Mouse (Mus musculus) T-helper 2 cell (primary cell): Measurements from ENCODE around the gene Nrxn1.

Experiments used
- in situ Hi-C: fragments of 300-600 bp; cut with MboI, MseI; formaldehyde crosslinking; loops from one replicate; pipeline ENCODE4 v1.15.1; 2025; ENCODE audit warnings: high pct_unique_total_duplicates

The Nrxn1 gene

DNA sequence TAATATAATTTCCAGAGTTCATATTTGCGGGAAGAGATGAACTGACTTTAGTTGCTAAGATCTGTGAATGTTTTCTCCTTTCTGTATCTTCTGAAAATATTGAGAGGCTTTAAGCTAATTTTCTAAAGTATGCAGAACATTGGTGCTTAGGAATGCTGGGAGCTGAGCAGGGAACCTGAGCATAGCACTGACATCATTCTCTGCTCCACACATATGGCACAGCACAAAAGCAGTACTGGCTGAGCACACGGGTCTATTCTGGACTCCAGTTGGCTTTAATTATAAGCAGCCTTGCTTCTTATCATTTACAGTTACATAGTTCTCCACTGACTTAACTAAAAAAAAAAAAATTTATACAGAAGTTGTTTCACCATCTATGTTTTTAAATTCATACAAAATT, 641.5 kb downstream of the Nrxn1 start:
- in situ Hi-C loops = no loop called here

DNA sequence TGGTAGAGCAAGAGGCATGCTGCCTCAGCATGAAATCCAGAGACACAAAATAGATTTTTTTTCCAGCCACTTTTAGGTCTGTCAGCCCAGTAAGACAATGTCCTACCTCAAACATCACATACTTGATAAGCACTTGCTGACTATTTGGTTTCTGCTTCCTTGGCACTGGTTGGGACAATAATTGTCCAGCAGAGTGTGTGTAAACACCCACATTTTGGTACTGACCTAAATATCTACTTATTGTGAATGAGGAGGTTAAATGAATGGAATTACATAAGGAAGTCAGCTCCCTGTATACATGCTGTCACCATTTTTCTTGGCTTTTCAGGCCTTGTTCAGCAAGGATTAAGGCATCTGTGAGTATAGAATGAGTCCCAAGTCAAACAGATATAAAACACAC, 649.8 kb downstream of the Nrxn1 start:
- in situ Hi-C loops = no loop called here

DNA sequence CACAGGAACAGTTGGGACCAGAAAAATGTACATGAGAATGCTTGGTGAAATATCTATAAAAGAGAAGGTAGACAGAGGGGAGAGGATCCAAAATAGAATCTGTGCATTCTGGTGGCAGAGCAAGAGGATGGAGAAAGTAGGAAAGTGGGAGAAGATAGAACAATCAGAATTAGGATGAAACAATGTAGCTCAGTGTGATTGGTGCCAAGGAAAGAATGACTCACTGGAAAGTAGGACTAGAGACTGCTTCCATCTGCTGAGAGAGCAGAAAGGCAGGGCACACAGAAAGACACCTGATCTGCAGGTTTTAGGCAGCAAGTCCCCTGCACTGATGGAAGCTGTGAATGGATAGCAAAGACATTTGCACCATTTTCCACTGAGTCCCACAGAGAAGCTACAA, 657.0 kb downstream of the Nrxn1 start:
- in situ Hi-C loops = no loop called here

DNA sequence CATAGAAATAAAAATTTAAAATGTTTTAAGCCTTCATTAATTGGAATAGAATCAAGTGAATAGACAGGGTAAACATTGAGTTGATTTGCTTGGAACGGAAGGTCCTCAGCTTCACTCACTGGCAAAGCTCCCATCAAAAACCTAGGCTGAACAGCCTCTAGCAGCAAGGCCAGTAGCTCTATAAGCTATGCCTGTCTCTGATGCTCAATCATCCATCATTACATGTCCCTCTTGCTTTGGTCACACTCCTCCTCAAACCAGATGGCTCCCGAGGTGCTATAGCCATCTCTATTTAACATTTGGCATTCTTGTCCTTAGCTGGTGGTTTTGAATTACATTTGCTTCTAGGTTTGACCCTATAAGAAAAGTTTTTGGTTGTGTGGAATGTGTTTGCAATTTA, 657.5 kb downstream of the Nrxn1 start:
- in situ Hi-C loops = no loop called here

DNA sequence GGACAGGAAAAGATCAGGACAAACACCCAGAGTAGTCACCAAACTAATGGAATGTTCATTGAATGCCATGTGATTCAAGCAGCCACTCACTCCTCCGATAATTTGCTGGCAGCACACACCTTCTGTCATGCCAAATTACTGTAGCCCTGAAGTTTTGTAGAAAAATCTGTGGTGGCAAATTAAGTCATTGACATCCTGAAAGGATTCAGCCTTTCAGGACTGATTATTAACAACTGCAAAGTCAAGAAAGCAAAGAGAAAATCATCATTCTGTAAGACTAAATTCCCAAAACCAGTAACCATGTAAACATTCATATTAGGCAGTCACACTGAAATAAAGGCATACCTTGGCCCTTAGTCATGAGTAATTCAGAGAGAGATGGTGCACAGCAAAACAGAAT, 662.7 kb downstream of the Nrxn1 start:
- in situ Hi-C loops = no loop called here

DNA sequence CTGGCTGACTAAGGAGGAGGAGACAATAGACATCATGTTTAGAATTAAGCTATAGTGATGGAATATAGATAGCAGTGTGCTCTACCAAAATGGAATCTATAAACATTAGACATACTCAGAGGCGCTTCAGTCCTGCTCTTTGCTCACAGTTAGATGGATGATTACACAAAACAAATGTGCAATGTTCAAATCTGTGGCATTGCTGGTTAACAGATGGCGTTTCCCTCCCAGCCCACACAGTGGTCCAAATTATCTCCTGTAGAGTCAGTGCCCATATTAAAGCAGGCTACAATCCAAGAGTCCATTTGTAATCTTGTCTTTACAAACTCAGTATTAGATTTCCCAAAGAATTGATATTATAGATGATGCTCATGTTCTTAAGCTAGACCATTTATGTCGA, 666.9 kb downstream of the Nrxn1 start:
- in situ Hi-C loops = no loop called here

DNA sequence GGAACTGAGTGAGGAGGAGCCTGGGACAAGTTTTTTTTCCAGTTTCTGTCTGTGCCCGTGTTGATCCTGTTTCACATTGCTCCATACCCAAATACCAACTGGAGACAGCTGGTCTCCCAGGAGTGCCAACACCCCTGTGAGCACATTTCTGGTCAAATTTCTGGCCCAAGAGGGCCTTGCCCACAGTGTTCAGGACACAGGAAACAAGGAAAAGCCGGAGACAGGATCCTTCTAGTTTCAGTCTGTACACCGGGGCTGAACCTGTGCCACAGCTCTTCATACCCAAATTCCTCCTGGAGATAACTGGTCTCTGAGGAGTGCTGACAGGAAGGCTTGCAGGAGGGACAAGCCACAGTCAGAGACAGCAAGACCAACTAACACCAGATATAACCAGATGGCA, 670.3 kb downstream of the Nrxn1 start:
- in situ Hi-C loops = no loop called here

DNA sequence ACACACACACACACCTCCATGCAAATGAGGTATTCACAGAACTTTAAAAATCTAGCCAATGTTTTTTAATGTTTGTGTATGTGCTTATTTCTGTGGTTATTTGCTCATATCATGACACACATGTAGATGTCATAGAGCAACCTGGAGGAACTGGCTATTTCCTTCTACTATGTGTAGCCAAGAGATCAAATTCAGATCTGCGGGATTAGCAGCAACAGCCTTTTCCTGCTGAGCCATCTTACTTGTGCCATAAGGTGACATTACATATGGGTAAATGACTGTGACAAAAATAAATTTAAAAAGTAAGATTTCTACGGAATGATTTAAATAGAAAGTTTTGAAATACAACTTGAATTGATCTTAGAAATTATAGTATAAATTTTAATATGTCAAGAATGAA, 672.1 kb downstream of the Nrxn1 start:
- in situ Hi-C loops = no loop called here

DNA sequence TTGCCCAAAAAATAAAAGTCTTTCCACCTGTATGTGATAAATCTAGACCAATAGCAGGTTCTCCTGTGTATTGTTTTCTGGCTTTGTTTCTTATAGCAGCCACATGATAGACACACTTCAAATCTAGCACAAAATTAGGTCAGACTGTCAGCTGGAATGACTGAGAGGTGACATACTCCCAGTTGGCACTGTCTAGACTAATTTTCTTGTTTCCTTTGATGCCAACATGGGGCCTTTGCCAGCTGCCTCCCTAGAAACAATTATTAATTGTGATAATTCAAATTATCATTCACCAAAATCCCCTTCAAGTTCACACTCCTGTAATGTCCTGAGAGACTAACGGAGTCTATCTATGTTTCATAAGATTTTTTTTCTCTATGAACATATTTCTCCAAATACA, 673.3 kb downstream of the Nrxn1 start:
- in situ Hi-C loops = no loop called here

DNA sequence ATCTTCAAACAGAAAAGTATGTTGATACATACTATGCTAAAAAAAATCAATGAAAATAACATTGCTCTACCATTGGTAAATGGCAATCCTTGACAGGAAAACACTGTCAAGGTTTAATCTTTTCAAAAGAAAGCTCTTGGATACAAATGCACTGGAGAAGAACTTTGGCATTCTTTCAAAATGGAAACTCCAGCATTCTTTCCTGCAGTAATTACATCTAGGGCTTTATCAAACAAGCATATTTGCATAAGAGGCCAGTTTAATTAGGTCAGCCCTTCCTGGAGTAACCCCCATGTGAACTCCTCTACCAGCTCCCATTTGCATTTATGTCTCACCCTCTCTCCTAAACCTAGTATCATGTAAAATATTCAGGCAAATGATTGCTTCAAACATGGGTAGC, 696.5 kb downstream of the Nrxn1 start:
- in situ Hi-C loops = no loop called here

DNA sequence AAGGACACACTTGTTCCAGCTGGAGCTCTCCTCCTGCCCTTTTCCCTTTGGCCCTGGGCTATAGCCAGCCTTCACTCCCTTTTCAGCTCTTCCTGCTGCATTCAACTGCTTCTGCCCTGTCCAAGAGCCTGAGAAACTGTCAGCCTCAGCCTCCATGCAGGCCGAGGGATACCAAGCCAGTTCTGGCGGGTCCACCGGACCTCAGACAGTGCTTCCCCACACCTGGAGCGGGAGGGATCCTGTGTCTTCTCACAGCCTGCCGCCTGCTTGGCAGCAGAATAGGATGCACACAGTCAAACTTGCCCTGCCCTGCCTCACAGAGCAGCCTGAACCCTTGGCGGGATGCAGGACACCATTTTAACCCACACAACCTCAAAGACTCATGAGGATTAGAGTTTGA, 698.3 kb downstream of the Nrxn1 start:
- in situ Hi-C loops = no loop called here

DNA sequence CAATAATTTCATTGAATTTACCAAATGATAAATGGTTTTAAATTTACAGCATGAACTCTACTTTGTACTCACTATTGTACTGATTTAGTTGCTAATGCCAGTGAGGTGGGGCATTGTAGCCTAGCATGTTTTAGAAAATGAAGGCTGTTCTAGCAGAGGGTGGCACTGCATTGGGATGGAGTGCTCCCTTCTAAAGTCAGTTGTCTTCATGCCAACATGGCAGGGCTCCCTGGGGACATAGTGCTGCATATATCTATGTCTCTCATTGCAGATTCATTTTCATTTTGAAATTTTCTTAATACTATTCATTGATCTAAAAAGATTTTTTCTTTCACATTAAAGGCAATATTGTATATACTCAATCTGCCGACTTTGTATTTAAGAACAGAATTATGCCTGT, 700.1 kb downstream of the Nrxn1 start:
- in situ Hi-C loops = no loop called here

DNA sequence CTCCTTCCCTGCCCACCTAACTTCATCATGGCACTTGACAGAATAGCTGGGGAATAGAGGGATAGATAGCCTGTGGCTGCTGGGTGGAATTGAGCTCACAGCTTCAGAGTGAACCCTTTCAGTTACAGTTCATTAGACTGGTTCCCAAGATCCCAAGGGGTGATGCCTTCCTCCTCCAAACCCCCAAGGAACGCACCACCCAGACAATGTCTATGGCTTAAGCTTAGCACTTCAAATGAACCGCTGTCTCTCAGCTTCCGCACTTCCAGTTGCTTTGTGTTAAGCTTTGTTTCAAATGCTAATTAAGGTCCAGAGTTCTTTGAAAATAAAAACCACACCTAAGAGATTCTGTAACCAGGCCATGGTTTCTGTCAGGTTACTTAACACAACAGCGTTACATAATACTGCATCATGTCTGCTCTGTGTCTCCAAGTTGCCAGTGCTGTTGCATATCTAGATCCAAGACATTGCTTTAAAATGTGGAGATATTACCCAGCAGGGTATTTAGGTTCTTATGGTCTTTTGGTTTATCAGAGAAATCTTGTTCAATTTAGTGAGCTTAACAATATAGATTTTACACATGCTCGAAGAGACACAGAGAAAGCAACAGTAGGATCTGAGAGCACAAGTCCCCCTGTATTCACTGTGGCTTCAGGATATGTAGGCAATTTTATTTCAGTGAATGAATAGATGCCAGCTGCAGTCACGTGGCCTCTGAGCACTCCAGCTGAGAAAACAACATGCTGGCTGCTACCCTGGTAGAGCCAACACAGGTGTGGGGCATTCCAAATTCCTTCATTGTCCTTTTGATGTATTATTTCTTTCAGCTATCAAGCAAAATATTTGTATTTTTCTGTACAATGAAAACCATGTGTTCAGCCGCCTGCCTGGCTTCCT, 702.3 kb downstream of the Nrxn1 start:
- in situ Hi-C loops = no loop called here

DNA sequence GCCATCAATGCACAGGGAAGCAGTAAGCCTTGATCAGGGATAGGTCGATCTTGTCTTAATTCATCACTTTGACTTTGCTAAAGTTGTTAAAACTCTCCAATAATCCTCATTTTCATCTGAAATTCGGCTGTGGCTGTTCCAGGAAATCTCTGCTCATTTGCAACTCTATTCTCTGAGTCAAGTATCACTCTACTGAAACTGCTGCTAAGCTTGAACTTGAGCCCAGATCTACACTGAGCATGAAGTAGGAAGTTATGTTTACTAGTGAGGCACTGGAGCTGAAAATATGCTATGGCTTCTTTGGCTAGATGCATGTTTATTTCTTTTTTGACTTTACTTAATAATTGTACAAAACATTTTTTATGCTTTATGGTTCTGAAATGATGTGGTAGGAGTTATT, 708.0 kb downstream of the Nrxn1 start:
- in situ Hi-C loops = no loop called here

DNA sequence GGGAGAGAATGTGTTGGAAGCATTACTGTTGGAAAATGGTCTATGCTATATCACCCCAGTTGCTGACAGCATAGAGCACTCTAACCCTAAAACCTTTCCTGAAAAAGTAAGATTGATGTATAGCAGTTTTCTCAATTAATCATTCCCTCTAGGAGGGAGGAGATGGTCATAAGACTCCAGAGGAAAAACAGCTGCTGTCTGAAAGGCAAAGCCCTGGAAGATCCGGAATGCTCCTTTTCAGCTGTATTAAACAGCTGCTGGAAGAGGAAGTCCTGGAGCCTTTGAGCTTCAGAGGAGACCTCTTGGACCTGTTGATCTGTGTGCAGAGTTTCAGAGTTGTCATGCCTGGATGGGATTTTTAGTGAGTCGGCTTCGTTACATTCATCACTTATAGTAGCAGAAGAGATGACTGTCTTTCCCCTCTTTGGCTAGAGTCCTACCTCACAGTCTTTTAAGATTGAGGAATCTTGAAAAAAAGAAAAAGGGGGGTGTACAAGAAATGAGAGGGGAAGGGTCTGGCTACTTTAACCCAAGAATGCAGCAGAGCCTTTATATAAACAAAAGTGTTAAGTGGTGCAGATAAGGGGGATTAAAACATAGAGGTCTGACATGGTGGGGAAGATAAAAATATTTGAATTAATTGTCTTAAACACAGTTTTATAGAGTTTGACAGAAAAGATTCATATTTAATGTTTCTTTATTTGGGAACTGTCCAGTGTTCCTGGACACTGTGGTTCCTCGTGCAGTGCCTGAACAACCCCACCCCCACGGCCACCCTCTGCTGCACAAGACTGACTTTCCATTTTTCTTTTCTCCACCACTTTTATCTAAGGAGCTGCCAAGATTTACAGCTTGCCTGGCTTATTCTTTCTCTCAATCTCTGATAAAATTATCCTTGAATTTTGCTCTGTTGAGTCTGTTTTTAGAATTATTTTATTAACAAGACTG, 710.1 kb downstream of the Nrxn1 start:
- in situ Hi-C loops = no loop called here

DNA sequence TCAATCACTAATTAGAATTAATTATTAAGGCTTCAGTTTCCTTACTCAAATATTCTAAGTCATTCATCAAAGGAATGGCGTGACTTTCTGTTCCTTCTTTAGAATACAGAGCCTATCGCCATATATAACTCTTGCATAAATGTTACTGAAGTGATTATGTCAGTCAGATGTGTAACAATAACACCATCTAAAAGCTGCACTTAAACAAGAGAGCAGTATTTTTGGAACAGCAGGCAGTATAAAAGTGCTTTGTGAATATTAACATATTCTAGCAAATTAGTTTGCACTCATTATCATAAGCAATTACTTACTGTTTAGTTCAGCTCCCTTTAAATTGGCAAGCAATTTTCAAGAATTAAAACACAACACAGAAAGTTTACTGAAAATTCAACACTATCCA, 716.3 kb downstream of the Nrxn1 start:
- in situ Hi-C loops = no loop called here

DNA sequence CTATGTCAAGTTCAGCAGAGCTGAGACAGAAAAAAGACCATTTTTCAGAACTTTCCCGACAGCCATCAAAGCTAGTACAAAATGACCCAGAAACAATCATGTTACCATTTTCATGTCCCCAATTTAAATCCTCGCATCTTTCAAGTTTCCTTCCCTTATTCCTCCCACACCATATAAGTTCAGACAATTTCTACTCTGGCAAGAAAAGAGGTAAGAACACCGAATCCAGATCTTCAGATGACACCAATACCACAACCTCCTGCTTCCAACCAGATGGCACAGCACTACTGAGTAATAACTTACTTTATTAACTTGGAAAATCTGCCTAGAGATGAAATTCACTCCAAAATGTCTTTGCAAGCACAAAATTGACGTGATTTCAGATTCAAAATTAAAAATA, 730.7 kb downstream of the Nrxn1 start:
- in situ Hi-C loops = no loop called here

DNA sequence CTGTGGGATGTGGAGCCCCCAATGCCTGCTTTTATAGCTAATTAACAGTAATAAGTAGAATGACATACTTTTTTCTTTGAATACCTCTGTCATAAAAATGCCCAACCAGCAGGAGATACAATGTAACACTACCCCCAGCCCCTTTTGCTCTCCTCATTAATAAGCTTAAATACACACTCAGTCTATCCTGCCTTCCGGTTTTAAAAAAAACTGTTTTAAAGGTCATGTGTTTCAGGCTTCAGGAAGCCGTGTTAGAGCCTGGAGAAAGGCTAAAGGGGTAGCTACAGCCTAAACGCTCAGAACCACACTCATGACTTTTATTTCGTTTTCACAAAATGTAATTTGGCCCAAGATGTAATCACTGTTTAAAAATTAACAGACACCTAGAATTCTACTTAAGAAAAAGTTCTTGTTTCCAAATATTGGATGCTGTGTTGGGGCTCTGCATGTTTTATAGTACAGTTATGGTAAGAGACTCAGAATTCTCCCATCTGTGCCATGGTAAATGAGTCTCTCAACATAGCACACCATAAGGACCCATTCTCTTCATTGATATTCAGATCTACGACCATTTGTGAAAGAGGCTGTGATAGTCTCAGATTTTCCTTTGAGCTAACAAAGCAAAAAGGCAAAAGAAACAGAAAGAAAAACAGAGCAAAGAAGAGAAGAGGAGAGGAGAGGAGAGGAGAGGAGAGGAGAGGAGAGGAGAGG, 743.3 kb downstream of the Nrxn1 start:
- in situ Hi-C loops = no loop called here

DNA sequence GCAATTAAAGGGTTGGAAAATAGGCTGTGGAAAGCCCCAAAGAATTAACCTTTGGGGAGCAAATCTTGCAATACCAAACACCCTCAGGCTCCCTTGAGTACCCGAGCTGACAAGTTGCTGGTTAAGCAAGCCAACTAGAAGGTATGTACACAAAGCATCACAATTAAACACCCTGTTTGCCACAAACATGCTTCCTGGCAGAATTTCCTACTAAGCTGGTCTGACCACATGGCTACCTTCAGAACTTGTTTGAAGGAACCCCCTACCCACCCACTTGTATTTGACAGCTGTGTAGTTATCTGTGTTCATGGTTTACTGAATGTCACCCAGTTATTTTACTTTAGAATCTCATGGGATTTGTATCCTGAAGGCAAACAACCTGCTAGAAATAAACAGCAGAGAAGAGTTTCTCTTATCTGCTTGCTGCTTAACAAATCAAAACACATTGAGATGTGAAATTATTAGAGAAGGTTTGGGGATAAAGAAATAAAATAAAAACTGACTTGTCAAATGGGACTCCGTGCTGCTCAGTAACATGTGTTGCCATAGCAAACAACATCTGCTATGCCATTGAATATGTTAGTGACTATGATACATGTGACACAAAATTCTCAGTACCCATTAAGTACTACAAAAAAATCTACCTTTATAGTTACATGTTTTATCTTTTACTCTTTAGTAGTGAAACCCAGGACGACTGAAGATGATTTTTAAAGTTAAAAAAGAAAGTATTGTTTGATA, 746.0 kb downstream of the Nrxn1 start:
- in situ Hi-C loops = no loop called here

DNA sequence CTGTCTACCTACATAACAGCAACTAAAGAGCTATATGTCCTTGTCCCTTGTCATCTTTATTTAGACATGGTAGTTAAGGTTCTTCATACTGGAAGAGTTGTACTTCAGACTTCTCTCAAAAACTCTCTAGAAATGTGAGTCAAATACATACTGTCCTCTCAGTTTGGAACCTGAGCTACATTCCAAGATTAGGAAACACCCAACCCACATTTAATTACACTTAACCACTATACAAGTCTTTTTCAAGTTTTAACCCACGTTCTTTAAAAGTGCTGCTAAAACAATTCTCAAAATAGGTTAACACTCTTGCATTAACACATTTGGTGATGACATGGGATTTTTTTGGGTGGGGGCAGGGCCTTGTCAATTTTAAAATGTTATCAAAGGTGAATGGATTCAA, 759.4 kb downstream of the Nrxn1 start:
- in situ Hi-C loops = no loop called here

DNA sequence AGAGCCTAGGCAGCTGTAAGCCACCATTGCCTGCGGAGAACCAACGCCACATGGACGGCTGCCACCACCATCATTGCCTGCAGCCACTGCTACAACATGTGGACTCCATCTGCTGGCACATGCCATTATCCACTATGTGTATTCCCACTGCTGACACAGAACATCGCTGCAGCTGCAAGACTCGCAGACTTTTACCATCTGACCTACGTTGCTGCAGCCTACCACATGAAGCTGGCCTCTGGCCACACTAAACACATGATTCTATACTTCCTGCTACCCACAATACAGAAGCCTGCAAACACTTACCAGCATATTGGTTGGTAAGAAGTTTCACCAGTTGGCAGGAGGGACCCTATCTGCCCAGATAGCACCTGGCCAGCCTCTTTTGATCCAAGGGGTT, 769.2 kb downstream of the Nrxn1 start:
- in situ Hi-C loops = no loop called here
